Mouse (Mus musculus) liver, adult 2 months (tissue): Measurements from ENCODE around the gene Atm. TPM values are rescaled to one million over a fixed set of nuclear protein-coding genes. Genes with fewer than 3 reads are reported as not detected.

Source experiments
- DNase-seq: peaks from one replicate; pipeline ENCODE4 v3.0.0-alpha.2; 2011; ENCODE audit warnings: low read depth, low spot score; ENCODE audit errors: extremely low read depth
- H3K27ac ChIP-seq: fragments of 200-500 bp; replicated peaks from 2 replicates; pipeline ENCODE4 v1.5.1; 2012; ENCODE audit warnings: low read depth, mild to moderate bottlenecking, control low read depth, inconsistent platforms, low read length; ENCODE audit not compliant: insufficient read depth
- H3K27me3 ChIP-seq: fragments of 200-500 bp; 2 replicates; pipeline ENCODE4 v1.6.1; 2012; ENCODE audit warnings: mild to moderate bottlenecking, moderate library complexity, low read length, inconsistent platforms; ENCODE audit not compliant: control insufficient read depth, insufficient read depth
- H3K36me3 ChIP-seq: fragments of 200-500 bp; 2 replicates; pipeline ENCODE4 v1.6.1; 2012; ENCODE audit warnings: low read length, inconsistent platforms; ENCODE audit not compliant: control insufficient read depth, insufficient read depth
- H3K4me1 ChIP-seq: fragments of 200-500 bp; 2 replicates; pipeline ENCODE4 v1.6.1; 2011; ENCODE audit warnings: low read length; ENCODE audit not compliant: control insufficient read depth, insufficient read depth
- H3K4me3 ChIP-seq: fragments of 200-500 bp; 2 replicates; pipeline ENCODE4 v1.5.1; 2011; ENCODE audit warnings: low read depth, mild to moderate bottlenecking, control low read depth, low read length, moderate library complexity; ENCODE audit not compliant: insufficient read depth
- H3K79me2 ChIP-seq: fragments of 200-500 bp; 2 replicates; pipeline ENCODE4 v1.6.1; 2012; ENCODE audit warnings: inconsistent platforms, mild to moderate bottlenecking, low read length, moderate library complexity; ENCODE audit not compliant: control insufficient read depth, insufficient read depth
- H3K9ac ChIP-seq: fragments of 200-500 bp; 2 replicates; pipeline ENCODE4 v1.6.1; 2012; ENCODE audit warnings: low read depth, mild to moderate bottlenecking, control low read depth, inconsistent platforms, low read length
- CTCF ChIP-seq: fragments of 200-500 bp; IDR thresholded peaks from 2 replicates; pipeline ENCODE4 v1.5.1; 2011; ENCODE audit warnings: low read depth, low read length, control low read depth
- POLR2A ChIP-seq: fragments of 200-500 bp; IDR thresholded peaks from 2 replicates; pipeline ENCODE4 v1.6.1; 2011; ENCODE audit warnings: low read length, control low read depth; ENCODE audit not compliant: insufficient read depth; ENCODE audit errors: extremely low read depth
- WGBS: fragments of 180-500 bp; shearing (Covaris S2); methylation state at CpG from one replicate; pipeline ENCODE4 v1.1.7; 2018; 5-methylcytosine and 5-hydroxymethylcytosine counted together
- polyA plus RNA-seq: library from polyadenylated mRNA; depleted of rRNA; stranded (reverse); fragments of >200 nt; gene quantifications from 2 replicates; pipeline ENCODE4 v1.2.3, GENCODE M21; 2012
- total RNA-seq: library from RNA; depleted of rRNA; stranded (reverse); fragments of >200 nt; gene quantifications from 2 replicates; pipeline ENCODE4 v1.2.3, GENCODE M21; 2014

Gene Atm
- total and polyA plus RNA-seq, 2 experiments: 0.77 to 7.6 TPM

DNA sequence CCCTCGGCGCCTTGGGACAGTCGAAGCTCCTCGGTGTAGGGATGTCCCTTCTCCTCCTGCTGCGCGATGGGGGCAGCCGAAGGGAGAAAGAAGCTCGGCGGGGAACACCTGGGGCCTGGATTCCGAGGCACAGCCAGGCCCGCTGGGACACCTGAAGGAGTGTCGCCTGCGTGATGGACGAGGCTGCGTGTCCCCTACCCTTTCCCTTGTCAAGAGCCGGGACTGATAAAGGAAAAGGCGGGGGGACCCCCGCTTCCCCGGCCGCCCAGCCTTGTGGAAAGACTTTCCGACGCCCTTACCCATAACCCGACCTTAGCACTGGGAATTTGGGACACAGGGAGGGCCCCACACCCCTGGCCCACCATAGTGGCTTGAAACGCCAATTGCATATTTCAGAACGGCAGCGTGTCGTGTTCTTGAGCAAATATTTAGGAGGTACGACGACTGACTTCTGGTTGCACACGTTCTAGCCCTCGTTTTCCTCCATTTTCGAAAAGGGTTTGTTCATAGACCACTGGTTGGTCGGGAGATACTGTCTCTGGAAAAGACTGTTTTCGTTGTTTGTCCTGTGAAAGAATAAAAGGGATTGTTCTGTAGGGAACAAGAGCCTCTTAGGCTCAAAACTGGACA is 911 bp upstream of the Atm start:
- peaks cover 4% of the 10 kb centered on the region; the same call in 1 of the 2 replicates for H3K4me1 ChIP-seq
- peak overlapping the region; percentile 85 for H3K4me3 ChIP-seq
- peak; percentile 12 for DNase-seq
- H3K9ac ChIP-seq: peak overlapping the region; percentile 81
- no peaks in the 10 kb centered on the region; the same call in 1 of the 2 replicates for H3K79me2 ChIP-seq
- H3K36me3 ChIP-seq: no peaks in the 10 kb centered on the region
- H3K27ac ChIP-seq: peak overlapping the region; percentile 25
- no peaks in the 10 kb centered on the region for H3K27me3 ChIP-seq
- TF ChIP-seq CTCF (no peak), POLR2A (no peak)
- under 1% methylated on average over 33 of the region's 34 CpGs for WGBS

DNA sequence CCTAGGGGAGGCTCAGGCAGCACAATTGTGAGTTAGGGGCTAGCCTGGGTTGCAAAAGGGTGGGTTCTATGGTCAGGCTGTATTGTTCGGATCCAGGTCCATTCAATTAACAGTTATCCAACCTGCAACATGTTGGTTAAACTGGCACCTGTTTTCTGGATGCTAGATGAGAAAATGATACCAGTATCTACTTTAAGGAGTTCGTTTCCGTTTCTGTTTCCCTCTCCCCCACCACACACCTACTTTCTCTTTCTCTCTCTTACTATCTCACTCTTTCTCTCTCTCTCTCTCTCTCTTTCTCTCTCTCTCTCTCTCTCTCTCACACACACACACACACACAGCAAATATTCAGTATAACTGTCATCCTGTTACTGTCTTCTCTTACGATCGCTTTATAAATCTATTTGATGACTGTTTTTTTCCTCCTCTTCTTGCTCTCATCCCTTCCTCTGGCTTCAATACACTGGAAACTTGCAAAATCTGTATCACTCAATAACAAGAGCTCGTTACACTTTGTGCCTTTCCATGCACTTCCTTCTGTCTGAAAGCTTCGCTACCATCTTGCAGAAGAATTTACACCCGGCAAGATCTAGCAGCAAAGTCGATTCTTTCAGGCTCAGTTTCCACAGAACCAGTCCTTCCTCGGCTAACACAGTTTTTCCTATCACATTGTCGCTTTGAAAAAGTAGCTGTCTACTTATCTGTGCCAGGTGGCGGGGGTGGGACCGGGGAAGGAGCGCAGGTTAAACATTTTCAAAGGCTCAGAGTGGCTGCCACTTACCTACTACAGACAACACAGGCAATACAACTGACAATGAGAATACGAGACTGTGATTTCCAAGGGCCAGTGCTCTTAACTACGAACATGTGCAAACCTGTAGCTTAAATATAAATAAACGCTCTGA is 872 bp downstream of the Atm start:
- peak overlapping the region; percentile 62 for H3K9ac ChIP-seq
- no peaks in the 10 kb centered on the region for H3K27me3 ChIP-seq
- H3K79me2 ChIP-seq: no peaks in the 10 kb centered on the region; the same call in 1 of the 2 replicates
- H3K4me3 ChIP-seq: peak overlapping the region; percentile 64
- WGBS: 6% methylated on average over 17 of the region's 17 CpGs
- peaks cover 3% of the 10 kb centered on the region; the same call in 1 of the 2 replicates for H3K36me3 ChIP-seq
- H3K4me1 ChIP-seq: peaks cover 4% of the 10 kb centered on the region; the same call in 1 of the 2 replicates
- peak; percentile 66 for DNase-seq
- peak overlapping the region; percentile 49 for H3K27ac ChIP-seq
- TF ChIP-seq CTCF: no peak
- TF ChIP-seq POLR2A: no peak

GRCm38 (mm10) chr9:53517373-53518009 is 19.0 kb downstream of the Atm start:
- H3K4me3 ChIP-seq: no peak overlapping the region
- H3K27me3 ChIP-seq: no peaks in the 10 kb centered on the region
- no peak for DNase-seq
- H3K9ac ChIP-seq: no peak overlapping the region
- no peak for TF ChIP-seq CTCF
- no peak for TF ChIP-seq POLR2A
- peaks cover 27% of the 10 kb centered on the region for H3K36me3 ChIP-seq
- WGBS: 88% methylated on average over 9 of the region's 9 CpGs
- H3K79me2 ChIP-seq: no peaks in the 10 kb centered on the region
- H3K4me1 ChIP-seq: no peaks in the 10 kb centered on the region
- H3K27ac ChIP-seq: no peak overlapping the region

DNA sequence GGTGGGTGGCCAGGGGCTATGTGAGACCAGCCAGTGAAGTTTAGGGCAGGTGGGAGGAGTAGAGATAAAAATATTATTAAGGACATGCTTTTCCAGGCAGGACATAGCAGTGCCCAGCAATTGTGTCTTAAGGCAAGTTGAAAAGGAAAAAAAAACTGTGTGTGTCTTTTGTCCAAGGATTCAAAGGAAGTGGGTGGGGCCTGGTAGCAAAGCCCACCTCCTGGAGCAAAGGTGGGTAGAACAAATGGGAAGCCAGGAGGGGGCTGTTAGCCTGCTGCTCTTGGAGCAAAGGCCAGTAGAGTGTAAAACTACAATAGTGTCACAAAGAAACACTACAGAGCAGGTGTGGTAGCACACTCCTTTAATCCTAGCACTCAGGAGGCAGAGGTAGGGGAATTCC is 22.4 kb downstream of the Atm start:
- Histone ChIP-seq H3K4me1 (no peaks in the 10 kb centered on the region), H3K4me3 (no peak overlapping the region)
- TF ChIP-seq POLR2A (no peak), CTCF (no peak)

GRCm38 (mm10) chr9:53508053-53508452 is 28.5 kb downstream of the Atm start:
- H3K36me3 ChIP-seq: peaks cover 24% of the 10 kb centered on the region
- H3K27me3 ChIP-seq: no peaks in the 10 kb centered on the region
- no peak overlapping the region for H3K4me3 ChIP-seq
- 92% methylated on average over 7 of the region's 7 CpGs for WGBS
- no peaks in the 10 kb centered on the region for H3K4me1 ChIP-seq
- no peak for DNase-seq
- no peak overlapping the region for H3K9ac ChIP-seq
- no peak for TF ChIP-seq POLR2A
- no peak for TF ChIP-seq CTCF
- no peaks in the 10 kb centered on the region for H3K79me2 ChIP-seq
- no peak overlapping the region for H3K27ac ChIP-seq

More for the DNA sequence above, 22.4 kb downstream of the Atm start:
- peaks cover 30% of the 10 kb centered on the region for H3K36me3 ChIP-seq
- H3K27ac ChIP-seq: no peak overlapping the region
- H3K27me3 ChIP-seq: no peaks in the 10 kb centered on the region
- H3K79me2 ChIP-seq: no peaks in the 10 kb centered on the region
- no peak overlapping the region for H3K9ac ChIP-seq
- DNase-seq: no peak
